Mouse (Mus musculus): ENCODE measurements at regions not wholly inside any gene's neighbourhood (a gene's known extent, or its start where the extent isn't known, plus 50 kb on each side); places are given as distances from the start of the nearest gene placed in this dataset.

DNA sequence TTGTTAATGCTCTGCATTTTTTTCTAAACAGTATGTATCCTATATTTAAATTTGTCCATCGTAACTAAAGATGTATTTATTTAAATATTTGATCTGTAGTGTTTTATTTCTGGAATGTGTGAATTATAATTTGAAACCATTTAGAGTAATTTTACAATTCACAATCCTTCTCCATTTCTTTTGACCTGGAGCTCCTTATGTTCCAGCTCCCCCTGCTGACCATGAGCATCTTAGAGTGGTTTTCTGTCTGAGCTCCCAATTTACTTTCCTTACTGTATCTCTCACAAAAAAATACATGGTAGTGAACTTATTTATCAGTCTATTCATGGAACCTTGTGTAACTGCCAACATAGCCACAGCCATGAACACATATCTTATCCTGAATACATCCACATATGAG, 655.8 kb downstream of the Adam6a start:
- TF ChIP-seq CTCF (IDR thresholded peaks at IDR 0.05; ENCODE audit: insufficient read depth, low read length) = no peak
- no peak for TF ChIP-seq POLR2A (IDR thresholded peaks at IDR 0.05; ENCODE audit: borderline replicate concordance, extremely low read depth, low read depth, low read length)

Data from lung, adult 2 months (tissue).